Mouse (Mus musculus) kidney, adult 11 months (tissue): ENCODE measurements around the gene Olfr1261.

Experiments used
- DNase-seq: peaks from one replicate; pipeline ENCODE4 v3.0.0; 2022

The Olfr1261 gene

DNA sequence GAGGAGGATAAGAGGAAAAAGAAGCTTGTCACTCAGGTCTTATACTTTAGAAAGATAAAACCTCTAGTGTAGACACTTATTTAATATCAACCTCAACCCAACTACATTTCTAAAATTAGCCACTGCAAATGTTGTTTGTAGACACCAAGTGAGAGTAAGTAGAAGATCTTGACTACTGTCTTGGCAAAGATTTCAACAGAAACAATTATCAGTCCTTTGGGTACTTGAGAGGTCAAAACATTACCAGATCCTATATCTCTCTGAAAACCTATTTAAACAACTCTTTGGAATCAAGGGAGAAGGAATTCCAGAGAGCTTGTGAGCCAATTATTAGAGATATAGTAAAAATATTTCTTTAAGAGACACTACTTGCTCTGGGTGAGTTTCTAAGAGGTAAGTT is at the start of gene Olfr1261:
Gene Olfr1261 (plus strand): TSS at position 301 of the 400 bp plus-strand sequence.
- DNase-seq: no peak

DNA sequence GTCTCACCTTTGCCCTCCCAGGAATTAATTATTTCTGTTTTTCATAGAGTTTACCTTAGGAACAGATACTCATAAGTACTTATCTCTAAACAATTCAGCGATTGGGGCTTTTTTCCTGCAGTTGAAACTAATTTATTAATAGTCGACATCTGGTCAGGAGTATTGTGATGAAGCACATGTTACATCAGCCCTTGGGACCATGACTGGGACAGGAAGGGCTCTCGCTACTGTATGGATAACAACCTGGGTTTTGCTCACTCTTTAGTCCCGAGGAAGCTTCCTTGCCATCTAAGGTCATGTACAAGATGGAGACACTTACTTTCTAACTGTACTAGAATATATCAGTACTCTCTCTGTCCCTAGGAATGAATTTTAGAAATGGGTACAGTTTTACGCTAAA is 42.5 kb upstream of the Olfr1261 start, which contains the start of gene Olfr1259:
Gene Olfr1259 (minus strand): TSS at position 101 of the 400 bp plus-strand sequence.
- DNase-seq: no peak

DNA sequence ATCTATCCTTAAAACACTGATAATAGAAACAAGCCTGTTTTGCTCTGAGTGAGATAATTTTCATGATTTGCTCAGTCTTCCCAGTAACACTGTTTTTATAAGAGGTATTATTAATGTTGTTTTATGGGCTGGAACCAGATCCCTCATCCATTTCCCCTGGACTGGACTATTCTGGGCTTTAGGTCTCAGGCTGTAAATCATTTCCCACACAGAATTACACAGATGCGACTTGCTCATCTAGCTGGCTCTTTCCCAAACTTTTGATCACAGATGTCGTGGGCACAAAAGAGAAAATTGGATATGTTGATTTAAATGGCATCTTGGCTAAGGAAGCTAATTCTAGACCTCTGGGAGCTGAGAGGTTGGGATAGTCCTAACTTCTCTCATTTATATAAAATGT is 16.8 kb upstream of the Olfr1261 start, which contains the start of gene Olfr1260:
Gene Olfr1260 (plus strand): TSS at position 157 of the 400 bp plus-strand sequence.
- DNase-seq: no peak

DNA sequence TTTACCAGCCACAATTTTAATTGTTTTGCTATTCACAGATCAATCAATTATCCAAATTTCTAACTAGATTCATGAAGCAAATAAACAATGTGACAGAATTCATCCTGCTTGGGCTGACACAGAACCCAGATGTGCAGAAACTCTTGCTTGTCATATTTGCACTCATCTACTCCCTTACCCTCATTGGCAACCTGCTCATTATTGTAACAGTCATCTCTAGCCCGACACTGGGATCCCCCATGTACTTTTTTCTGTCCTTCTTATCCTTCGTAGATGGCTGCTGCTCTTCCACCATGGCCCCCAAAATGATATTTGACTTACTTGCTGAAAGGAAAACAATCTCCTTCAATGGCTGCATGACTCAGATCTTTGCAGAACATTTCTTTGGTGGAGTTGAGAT is 13.3 kb upstream of the Olfr1261 start:
- DNase-seq: no peak

DNA sequence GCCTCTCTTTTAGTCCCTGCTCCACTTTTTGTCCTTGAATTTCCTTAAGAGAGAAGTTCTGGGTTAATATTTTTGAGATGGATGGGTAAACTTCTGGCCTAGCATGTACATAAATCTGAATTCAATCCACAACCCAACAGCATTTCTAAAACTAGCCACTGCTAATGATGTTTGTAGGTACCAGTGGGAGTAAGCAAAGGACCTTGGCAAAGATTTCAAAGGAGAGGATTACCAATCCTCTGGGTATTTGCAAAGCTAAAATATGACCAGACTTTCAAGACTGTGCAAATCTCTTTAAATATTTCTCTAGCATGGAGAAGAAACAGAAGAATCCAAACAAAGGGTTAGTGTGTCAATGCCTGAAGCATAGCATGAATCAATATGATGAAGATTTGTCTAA is 8.8 kb downstream of the Olfr1261 start, which contains the start of gene Olfr1262:
Gene Olfr1262 (plus strand): TSS at position 301 of the 400 bp plus-strand sequence.
- no peak for DNase-seq

DNA sequence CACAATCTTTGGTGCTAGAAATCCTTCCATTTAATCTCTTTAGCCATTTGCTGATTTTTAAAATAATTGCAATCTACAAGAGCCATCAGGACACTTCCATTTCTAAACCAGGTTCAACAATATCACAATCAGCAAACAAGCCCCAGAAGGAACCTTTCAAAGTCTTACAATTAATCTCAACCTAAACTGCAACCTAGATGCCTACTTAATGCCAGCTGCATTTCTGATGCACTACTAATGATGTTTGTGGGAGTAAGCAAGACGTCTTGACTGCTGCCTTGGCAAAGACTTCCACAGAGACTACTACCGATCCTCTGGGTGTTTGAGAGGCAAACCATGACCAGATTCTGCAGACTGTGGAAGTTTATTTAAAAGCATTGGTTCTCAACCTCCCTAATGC is 20.8 kb downstream of the Olfr1261 start, which contains the start of gene Olfr1263:
Gene Olfr1263 (plus strand): TSS at position 301 of the 400 bp plus-strand sequence.
- DNase-seq: no peak

DNA sequence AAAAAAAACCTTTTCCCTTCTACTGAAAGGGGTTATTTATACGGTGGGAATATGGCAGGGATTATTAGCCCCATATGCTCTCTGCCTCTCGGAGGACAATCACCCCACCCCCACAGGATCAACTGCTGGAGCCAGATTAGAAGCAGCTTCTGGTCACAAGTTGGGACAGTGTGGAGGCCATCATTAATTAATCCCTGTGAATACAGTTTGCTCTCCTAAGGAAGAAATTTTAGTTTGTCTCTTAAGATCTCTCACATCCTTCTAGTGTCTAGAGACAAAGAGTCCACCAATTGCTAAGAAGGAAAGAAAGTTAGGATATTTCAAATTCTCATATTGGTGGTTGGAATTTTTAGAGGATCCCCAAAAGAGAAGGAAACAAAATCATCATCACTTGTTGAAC is 34.5 kb downstream of the Olfr1261 start, which contains the start of gene Olfr1264:
Gene Olfr1264 (minus strand): TSS at position 101 of the 400 bp plus-strand sequence.
- DNase-seq: no peak

DNA sequence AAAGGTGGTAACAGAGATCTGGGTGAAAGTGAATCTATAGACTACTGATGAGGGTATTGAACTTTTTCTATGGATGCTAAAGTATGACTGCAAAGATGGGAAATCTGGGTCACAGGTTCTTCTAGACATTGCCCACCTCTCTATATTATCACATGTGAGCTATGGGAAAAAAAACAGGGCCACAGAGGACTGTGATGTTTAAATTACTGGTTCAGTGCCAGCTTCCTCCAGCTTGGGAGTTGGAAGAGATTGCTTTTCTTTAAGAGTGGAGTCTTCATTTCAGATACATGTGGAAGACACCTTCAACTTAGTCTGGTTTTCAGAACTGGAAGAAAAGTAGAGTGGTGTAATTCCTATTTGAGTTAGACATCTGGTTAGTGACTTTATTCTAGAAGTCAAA is 44.0 kb downstream of the Olfr1261 start, which contains the start of gene Olfr1265:
Gene Olfr1265 (plus strand): TSS at position 301 of the 400 bp plus-strand sequence.
- DNase-seq: no peak
